Mouse (Mus musculus) cerebellum, adult (tissue): ENCODE results near the gene Hmgn2.
"Not testable (repeated sequence)": the region's sequence is repeated elsewhere in the genome, so short reads cannot be mapped to it uniquely, and the experiment has no call there.

Experiments
- ATAC-seq: cut with Nextera tagmentation; 2 replicates; pipeline ENCODE4 v1.9.2; 2017; ENCODE audit warnings: mild to moderate bottlenecking, moderate library complexity, mixed read lengths; ENCODE audit not compliant: insufficient number of reproducible peaks, low FRiP score, low TSS enrichment

The Hmgn2 gene

DNA sequence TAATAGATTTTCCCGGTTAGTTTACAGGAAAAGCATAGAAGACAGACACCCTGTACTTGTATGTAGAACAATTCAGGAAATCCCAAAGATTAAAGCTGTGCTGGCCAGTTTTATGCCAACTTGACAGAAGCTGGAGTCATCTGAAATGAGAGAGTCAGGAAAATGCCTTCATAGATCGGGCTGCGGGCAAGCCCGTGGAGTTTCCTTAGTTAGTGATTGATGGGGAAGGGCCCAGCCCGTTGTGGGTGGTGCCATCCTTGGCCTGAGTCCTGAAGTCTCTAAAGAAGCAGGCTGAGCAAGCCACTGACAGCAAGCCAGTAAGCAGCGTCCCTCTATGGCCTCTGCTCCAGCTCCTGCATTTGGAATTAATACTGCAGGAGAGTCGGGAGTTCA is 39.2 kb downstream of the Hmgn2 start:
- ATAC-seq = no peak

- ATAC-seq = no peak
Observed at GRCm38 (mm10) chr4:133928576-133929277, 39.7 kb downstream of the Hmgn2 start.

DNA sequence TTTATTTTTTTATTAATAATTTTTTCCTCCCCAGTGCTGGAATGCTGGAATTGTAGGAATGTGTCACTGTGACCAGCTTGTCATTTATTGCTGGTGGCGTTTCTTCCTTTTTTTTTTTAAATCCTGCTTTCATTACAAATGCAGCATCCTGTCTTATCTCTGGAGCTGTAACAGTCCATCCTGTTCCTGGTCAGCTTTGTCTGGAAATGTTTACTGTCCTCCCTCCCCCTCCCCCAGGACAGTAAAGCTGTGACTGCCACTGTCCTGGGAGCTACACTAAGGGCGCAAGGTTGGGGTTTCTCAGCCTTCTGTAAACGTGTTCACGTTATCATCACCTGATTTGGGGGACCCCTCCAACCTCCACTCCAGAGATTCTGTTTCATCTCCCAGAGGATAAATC is 43.2 kb downstream of the Hmgn2 start:
- no peak for ATAC-seq

DNA sequence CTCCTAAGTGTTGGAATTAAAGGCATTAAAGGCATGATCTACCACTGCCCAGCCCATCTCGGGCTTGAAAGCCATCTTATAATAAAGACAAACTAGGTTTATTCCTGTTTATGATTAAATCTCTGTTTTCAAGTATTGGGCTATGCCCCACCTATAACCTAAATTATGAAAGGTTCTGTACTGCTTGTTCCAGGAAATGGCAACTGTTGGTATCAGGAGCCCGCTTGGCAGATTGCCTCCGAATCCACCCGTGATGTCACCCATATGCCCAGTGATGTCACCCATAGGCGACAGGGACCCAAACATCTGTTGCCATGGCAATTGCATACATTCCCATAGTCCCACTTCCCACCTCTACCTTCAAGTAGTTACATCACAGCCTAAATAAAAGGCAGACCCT is 44.7 kb downstream of the Hmgn2 start:
- ATAC-seq = no peak

DNA sequence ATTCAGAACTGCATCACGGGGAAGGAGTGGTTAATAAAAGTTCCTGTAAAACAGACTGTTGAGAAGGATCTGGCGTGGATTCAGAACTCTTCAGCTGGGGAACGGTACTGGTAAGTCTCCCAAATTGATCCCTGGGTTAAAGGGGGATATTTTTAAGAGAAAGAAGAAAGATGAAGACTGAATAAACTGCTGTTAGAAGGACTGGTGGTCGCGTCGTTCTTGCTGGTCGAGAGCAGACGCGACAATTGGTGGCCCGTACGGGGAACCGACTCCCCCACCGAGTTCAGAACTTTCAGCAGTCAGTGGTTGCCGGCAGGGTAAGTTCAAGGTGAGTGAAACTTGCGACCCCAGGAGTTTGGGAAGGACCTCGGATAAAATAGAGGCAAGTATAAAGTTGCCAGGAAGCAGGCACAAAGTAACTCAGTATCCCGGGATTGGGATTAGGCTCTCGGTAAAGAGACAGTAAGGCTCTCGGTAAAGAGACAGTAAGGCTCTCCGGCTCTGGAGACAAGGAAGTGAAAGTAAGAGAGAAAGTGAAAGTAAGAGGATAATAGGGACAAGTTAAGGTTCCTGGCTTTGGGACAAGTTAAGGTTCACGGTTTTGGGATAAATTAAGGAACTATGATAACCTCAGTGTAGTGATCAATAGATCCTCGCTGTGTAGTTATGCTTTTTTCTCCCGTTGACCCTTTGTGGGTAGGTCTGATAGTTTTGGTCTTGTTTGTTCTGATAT is 50.2 kb downstream of the Hmgn2 start:
- not testable (repeated sequence) for ATAC-seq
